Mouse (Mus musculus): Measurements from ENCODE around the gene Adamts16. TPM values are rescaled to one million over a fixed set of nuclear protein-coding genes. Genes with fewer than 3 reads are reported as not detected.

Adamts16 gene
- polyA plus RNA-seq, 1 experiment from 2014 or later, result 1.1 TPM

- WGBS, result 37% methylated on average over 17 of the region's 17 CpGs
- H3K4me2 ChIP-seq (replicated peaks; ENCODE audit: low read depth, low read length), result no peak overlapping the region
- ATAC-seq (ENCODE audit: insufficient number of reproducible peaks, insufficient read depth, low FRiP score, low read depth), result peak; percentile 26; the same call in 1 of the 2 replicates
Measured at GRCm38 (mm10) chr13:70740281-70741240, 101.0 kb downstream of the Adamts16 start.

GRCm38 (mm10) chr13:70738781-70739180, 102.8 kb downstream of the Adamts16 start:
- Histone ChIP-seq H3K9me3 (ENCODE audit: control insufficient read depth, low read depth, low read length) (no peaks in the 10 kb centered on the region), H3K27me3 (ENCODE audit: control insufficient read depth, insufficient read depth, low read length) (no peaks in the 10 kb centered on the region), H3K9ac (replicated peaks; ENCODE audit: low read depth, low read length) (no peak overlapping the region), H3K4me1 (ENCODE audit: control insufficient read depth, insufficient read depth, low read length) (peaks cover 18% of the 10 kb centered on the region), H3K27ac (ENCODE audit: low read length) (no peak overlapping the region), H3K4me3 (ENCODE audit: low read depth, low read length) (no peak overlapping the region), H3K36me3 (ENCODE audit: control insufficient read depth, insufficient read depth, low read length) (no peaks in the 10 kb centered on the region), H3K4me2 (replicated peaks; ENCODE audit: low read depth, low read length) (no peak overlapping the region)
- no peak for ATAC-seq (ENCODE audit: insufficient number of reproducible peaks, insufficient read depth, low FRiP score, low read depth)
- WGBS, result 95% methylated on average over 9 of the region's 9 CpGs

More at GRCm38 (mm10) chr13:70740281-70741240, 101.0 kb downstream of the Adamts16 start:
- Histone ChIP-seq H3K9ac (replicated peaks; ENCODE audit: low read depth, low read length) (no peak overlapping the region), H3K27ac (ENCODE audit: low read length) (peak overlapping the region; percentile 40; the same call in 1 of the 2 replicates), H3K27me3 (ENCODE audit: control insufficient read depth, insufficient read depth, low read length) (no peaks in the 10 kb centered on the region), H3K9me3 (ENCODE audit: control insufficient read depth, low read depth, low read length) (no peaks in the 10 kb centered on the region), H3K36me3 (ENCODE audit: control insufficient read depth, insufficient read depth, low read length) (no peaks in the 10 kb centered on the region), H3K4me1 (ENCODE audit: control insufficient read depth, insufficient read depth, low read length) (peaks cover 13% of the 10 kb centered on the region), H3K4me3 (ENCODE audit: low read depth, low read length) (no peak overlapping the region)

GRCm38 (mm10) chr13:70736409-70736808, 105.2 kb downstream of the Adamts16 start:
- Histone ChIP-seq H3K36me3 (ENCODE audit: control insufficient read depth, insufficient read depth, low read length) (no peaks in the 10 kb centered on the region), H3K9me3 (ENCODE audit: control insufficient read depth, low read depth, low read length) (no peaks in the 10 kb centered on the region), H3K27me3 (ENCODE audit: control insufficient read depth, insufficient read depth, low read length) (no peaks in the 10 kb centered on the region), H3K27ac (ENCODE audit: low read length) (no peak overlapping the region), H3K4me3 (ENCODE audit: low read depth, low read length) (no peak overlapping the region), H3K4me1 (ENCODE audit: control insufficient read depth, insufficient read depth, low read length) (peaks cover 17% of the 10 kb centered on the region), H3K4me2 (replicated peaks; ENCODE audit: low read depth, low read length) (no peak overlapping the region), H3K9ac (replicated peaks; ENCODE audit: low read depth, low read length) (no peak overlapping the region)
- ATAC-seq (ENCODE audit: insufficient number of reproducible peaks, insufficient read depth, low FRiP score, low read depth), result 0 out of 2 replicates have a peak, but pooled peaks have one; percentile 35
- 45% methylated on average over 4 of the region's 4 CpGs for WGBS

GRCm38 (mm10) chr13:70734640-70735039, 107.0 kb downstream of the Adamts16 start:
- Histone ChIP-seq H3K4me1 (ENCODE audit: control insufficient read depth, insufficient read depth, low read length) (peaks cover 17% of the 10 kb centered on the region), H3K36me3 (ENCODE audit: control insufficient read depth, insufficient read depth, low read length) (no peaks in the 10 kb centered on the region), H3K4me2 (replicated peaks; ENCODE audit: low read depth, low read length) (no peak overlapping the region), H3K4me3 (ENCODE audit: low read depth, low read length) (no peak overlapping the region), H3K9ac (replicated peaks; ENCODE audit: low read depth, low read length) (no peak overlapping the region), H3K9me3 (ENCODE audit: control insufficient read depth, low read depth, low read length) (no peaks in the 10 kb centered on the region), H3K27ac (ENCODE audit: low read length) (peak overlapping the region; percentile 23; the same call in 1 of the 2 replicates), H3K27me3 (ENCODE audit: control insufficient read depth, insufficient read depth, low read length) (no peaks in the 10 kb centered on the region)
- WGBS, result 49% methylated on average over 5 of the region's 5 CpGs
- ATAC-seq (ENCODE audit: insufficient number of reproducible peaks, insufficient read depth, low FRiP score, low read depth), result peak; percentile 10; the same call in 1 of the 2 replicates

GRCm38 (mm10) chr13:70733911-70734310, 107.7 kb downstream of the Adamts16 start:
- H3K4me3 ChIP-seq (ENCODE audit: low read depth, low read length), result no peak overlapping the region
- 50% methylated on average over 1 of the region's 1 CpGs for WGBS
- H3K9me3 ChIP-seq (ENCODE audit: control insufficient read depth, low read depth, low read length), result no peaks in the 10 kb centered on the region
- H3K27ac ChIP-seq (ENCODE audit: low read length), result peak overlapping the region; percentile 23; the same call in 1 of the 2 replicates
- no peak overlapping the region for H3K4me2 ChIP-seq (replicated peaks; ENCODE audit: low read depth, low read length)
- ATAC-seq (ENCODE audit: insufficient number of reproducible peaks, insufficient read depth, low FRiP score, low read depth), result no peak
- H3K9ac ChIP-seq (replicated peaks; ENCODE audit: low read depth, low read length), result no peak overlapping the region
- H3K36me3 ChIP-seq (ENCODE audit: control insufficient read depth, insufficient read depth, low read length), result no peaks in the 10 kb centered on the region
- H3K4me1 ChIP-seq (ENCODE audit: control insufficient read depth, insufficient read depth, low read length), result peaks cover 17% of the 10 kb centered on the region
- H3K27me3 ChIP-seq (ENCODE audit: control insufficient read depth, insufficient read depth, low read length), result no peaks in the 10 kb centered on the region

GRCm38 (mm10) chr13:70733206-70733605, 108.4 kb downstream of the Adamts16 start:
- Histone ChIP-seq H3K36me3 (ENCODE audit: control insufficient read depth, insufficient read depth, low read length) (no peaks in the 10 kb centered on the region), H3K4me1 (ENCODE audit: control insufficient read depth, insufficient read depth, low read length) (peaks cover 17% of the 10 kb centered on the region), H3K9me3 (ENCODE audit: control insufficient read depth, low read depth, low read length) (no peaks in the 10 kb centered on the region), H3K27me3 (ENCODE audit: control insufficient read depth, insufficient read depth, low read length) (no peaks in the 10 kb centered on the region), H3K4me2 (replicated peaks; ENCODE audit: low read depth, low read length) (no peak overlapping the region), H3K27ac (ENCODE audit: low read length) (no peak overlapping the region), H3K9ac (replicated peaks; ENCODE audit: low read depth, low read length) (no peak overlapping the region), H3K4me3 (ENCODE audit: low read depth, low read length) (no peak overlapping the region)
- 28% methylated on average over 2 of the region's 2 CpGs for WGBS
- no peak for ATAC-seq (ENCODE audit: insufficient number of reproducible peaks, insufficient read depth, low FRiP score, low read depth)

GRCm38 (mm10) chr13:70732781-70733180, 108.8 kb downstream of the Adamts16 start:
- H3K36me3 ChIP-seq (ENCODE audit: control insufficient read depth, insufficient read depth, low read length), result no peaks in the 10 kb centered on the region
- H3K27me3 ChIP-seq (ENCODE audit: control insufficient read depth, insufficient read depth, low read length), result no peaks in the 10 kb centered on the region
- H3K4me1 ChIP-seq (ENCODE audit: control insufficient read depth, insufficient read depth, low read length), result peaks cover 17% of the 10 kb centered on the region
- no peak overlapping the region for H3K4me2 ChIP-seq (replicated peaks; ENCODE audit: low read depth, low read length)
- WGBS, result 73% methylated on average over 5 of the region's 5 CpGs
- H3K9me3 ChIP-seq (ENCODE audit: control insufficient read depth, low read depth, low read length), result no peaks in the 10 kb centered on the region
- ATAC-seq (ENCODE audit: insufficient number of reproducible peaks, insufficient read depth, low FRiP score, low read depth), result no peak
- no peak overlapping the region for H3K27ac ChIP-seq (ENCODE audit: low read length)
- H3K9ac ChIP-seq (replicated peaks; ENCODE audit: low read depth, low read length), result no peak overlapping the region
- no peak overlapping the region for H3K4me3 ChIP-seq (ENCODE audit: low read depth, low read length)

- Histone ChIP-seq H3K27me3 (ENCODE audit: control insufficient read depth, insufficient read depth, low read length) (no peaks in the 10 kb centered on the region), H3K4me2 (replicated peaks; ENCODE audit: low read depth, low read length) (no peak overlapping the region), H3K36me3 (ENCODE audit: control insufficient read depth, insufficient read depth, low read length) (no peaks in the 10 kb centered on the region), H3K4me3 (ENCODE audit: low read depth, low read length) (no peak overlapping the region), H3K27ac (ENCODE audit: low read length) (no peak overlapping the region), H3K9me3 (ENCODE audit: control insufficient read depth, low read depth, low read length) (no peaks in the 10 kb centered on the region), H3K4me1 (ENCODE audit: control insufficient read depth, insufficient read depth, low read length) (peaks cover 11% of the 10 kb centered on the region), H3K9ac (replicated peaks; ENCODE audit: low read depth, low read length) (no peak overlapping the region)
- WGBS, result 51% methylated on average over 5 of the region's 5 CpGs
- no peak for ATAC-seq (ENCODE audit: insufficient number of reproducible peaks, insufficient read depth, low FRiP score, low read depth)
Measured at GRCm38 (mm10) chr13:70731349-70731748, 110.3 kb downstream of the Adamts16 start.
